Mouse (Mus musculus) spleen, adult 10 weeks (tissue): ENCODE results near the gene Bhlhe23. TPM values are rescaled to one million over a fixed set of nuclear protein-coding genes. Genes with fewer than 3 reads are reported as not detected.

Experiments used
- polyA plus RNA-seq: library from polyadenylated mRNA; stranded (reverse); fragments of 350-450 nt; fragmentation: Illumina TruSeq; extraction: RNeasy Lipid Tissue Mini Kit (QIAGEN cat#74804); gene quantifications from one replicate; pipeline ENCODE4 v1.2.3, GENCODE M21; 2015; ENCODE audit warnings: low replicate concordance; ENCODE audit not compliant: insufficient read depth

Gene Bhlhe23
- polyA plus RNA-seq, result not detected

GRCm38 (mm10) chr2:180776793-180777192 lies at the start of gene Bhlhe23:
TSS of gene Bhlhe23 (minus strand) at chr2:180776900.

GRCm38 (mm10) chr2:180724585-180725413 lies 51.9 kb downstream of the Bhlhe23 start, which contains the start of gene Slc17a9:
TSS of gene Slc17a9 (plus strand) at chr2:180725263.

Other genes starting within 250 kb of the Bhlhe23 start
- gene Mrgbp, start 195.6 kb downstream of the Bhlhe23 start, polyA plus RNA-seq, result 40.6 TPM
- gene Ogfr, start 187.7 kb downstream of the Bhlhe23 start, polyA plus RNA-seq, result 44.4 TPM
- gene Col9a3, start 179.1 kb downstream of the Bhlhe23 start, polyA plus RNA-seq, result 1.2 TPM
- not detected for gene Tcfl5, start 134.2 kb downstream of the Bhlhe23 start, polyA plus RNA-seq
- gene Dido1, start 66.9 kb downstream of the Bhlhe23 start, polyA plus RNA-seq, result 56.4 TPM
- 77.1 TPM for gene Gid8, start 66.8 kb downstream of the Bhlhe23 start, polyA plus RNA-seq
- 17.0 TPM for gene Slc17a9, start 51.6 kb downstream of the Bhlhe23 start, polyA plus RNA-seq
- 65.2 TPM for gene Ythdf1, start 144.0 kb upstream of the Bhlhe23 start, polyA plus RNA-seq
- gene Birc7, start 152.1 kb upstream of the Bhlhe23 start, polyA plus RNA-seq, result not detected
- gene Nkain4, start 177.8 kb upstream of the Bhlhe23 start, polyA plus RNA-seq, result 1.1 TPM
- 29.3 TPM for gene Arfgap1, start 190.3 kb upstream of the Bhlhe23 start, polyA plus RNA-seq
- 1.6 TPM for gene Col20a1, start 209.6 kb upstream of the Bhlhe23 start, polyA plus RNA-seq